Mouse (Mus musculus) G1E (cell line): ENCODE data around the gene Tomm6. TPM values are rescaled to one million over a fixed set of nuclear protein-coding genes. Genes with fewer than 3 reads are reported as not detected.

Experiments used
- ATAC-seq: 2 replicates; pipeline ENCODE4 v1.8.0; 2016; ENCODE audit warnings: mild to moderate bottlenecking; ENCODE audit not compliant: insufficient number of reproducible peaks, poor library complexity, low FRiP score, severe bottlenecking; ENCODE audit errors: extremely low read depth
- DNase-seq: peaks from one replicate; pipeline ENCODE4 v3.0.0; 2012; ENCODE audit warnings: low spot score
- H3K27me3 ChIP-seq: 2 replicates; pipeline ENCODE4 v1.6.1; 2012; ENCODE audit warnings: mild to moderate bottlenecking, low read length, inconsistent platforms; ENCODE audit not compliant: insufficient read depth
- H3K36me3 ChIP-seq: replicated peaks from 2 replicates; pipeline ENCODE3; 2012; ENCODE audit warnings: mild to moderate bottlenecking, inconsistent platforms
- H3K4me1 ChIP-seq: 2 replicates; pipeline ENCODE4 v1.6.1; 2012; ENCODE audit warnings: low read depth, low read length, inconsistent platforms, mixed read lengths; ENCODE audit not compliant: insufficient read depth
- H3K4me3 ChIP-seq: 2 replicates; pipeline ENCODE4 v1.5.1; 2012; ENCODE audit warnings: low read depth, mild to moderate bottlenecking, inconsistent platforms, low read length, moderate library complexity, mixed read lengths
- H3K9me3 ChIP-seq: replicated peaks from 2 replicates; pipeline ENCODE4 v1.6.1; 2012; ENCODE audit warnings: inconsistent platforms
- CTCF ChIP-seq: IDR thresholded peaks from 2 replicates; pipeline ENCODE4 v1.5.1; 2012; ENCODE audit warnings: low read depth, low read length, inconsistent platforms, mixed read lengths
- GATA1 ChIP-seq: IDR thresholded peaks from 2 replicates; pipeline ENCODE4 v1.6.1; 2012; ENCODE audit warnings: borderline replicate concordance, low read length, inconsistent platforms, mixed read lengths
- GATA2 ChIP-seq: IDR thresholded peaks from 2 replicates; pipeline ENCODE4 v1.6.1; 2012; ENCODE audit warnings: low read depth, low read length, inconsistent platforms, borderline replicate concordance
- POLR2AphosphoS5 ChIP-seq: IDR thresholded peaks from 2 replicates; pipeline ENCODE4 v1.6.1; 2012; ENCODE audit warnings: low read depth, low read length, inconsistent platforms; ENCODE audit not compliant: insufficient replicate concordance
- TAL1 ChIP-seq: conservative IDR thresholded peaks from 2 replicates; pipeline ENCODE4 v1.6.1; 2012; ENCODE audit warnings: low read depth, low read length, inconsistent platforms, mixed read lengths
- polyA plus RNA-seq: library from polyadenylated mRNA; stranded (reverse); fragments of >175 nt; gene quantifications from 2 replicates; pipeline ENCODE4 v1.2.3, GENCODE M21; 2012
- total RNA-seq, 2 experiments: library from RNA; stranded (forward) in 1 of 2; stranded (reverse) in 1 of 2; fragments of 200-1000 nt in 1 of 2; fragments of >200 nt in 1 of 2; fragmentation: Nextera tagmentation in 1 of 2; gene quantifications; 2 replicates each; pipeline ENCODE4 v1.2.3; 2014 to 2017

The Tomm6 gene
- total and polyA plus RNA-seq, 3 experiments, result 69.9 to 343 (median 272) TPM

GRCm38 (mm10) chr17:47648966-47649365 is 39.2 kb downstream of the Tomm6 start:
- no peak for DNase-seq
- Histone ChIP-seq H3K36me3 (peaks cover 27% of the 10 kb centered on the region), H3K4me3 (no peak overlapping the region), H3K9me3 (no peaks in the 10 kb centered on the region), H3K27me3 (no peaks in the 10 kb centered on the region), H3K4me1 (no peaks in the 10 kb centered on the region; the same call in 1 of the 2 replicates)
- TF ChIP-seq GATA2 (no peak), GATA1 (no peak), POLR2AphosphoS5 (no peak), TAL1 (no peak), CTCF (no peak)
- no peak for ATAC-seq

- Histone ChIP-seq H3K4me3 (no peak overlapping the region), H3K4me1 (no peaks in the 10 kb centered on the region; the same call in 1 of the 2 replicates), H3K27me3 (no peaks in the 10 kb centered on the region), H3K36me3 (peaks cover 22% of the 10 kb centered on the region), H3K9me3 (no peaks in the 10 kb centered on the region)
- peak; percentile 6 for DNase-seq
- ATAC-seq, result peak; percentile 54
- peak; percentile 39 for TF ChIP-seq CTCF
- TF ChIP-seq TAL1, result no peak
Measured at GRCm38 (mm10) chr17:47646683-47647082, 41.5 kb downstream of the Tomm6 start.

- TF ChIP-seq GATA2 (no peak), POLR2AphosphoS5 (no peak), GATA1 (no peak), CTCF (no peak), TAL1 (no peak)
- H3K9me3 ChIP-seq, result no peaks in the 10 kb centered on the region
- ATAC-seq (no peak), DNase-seq (no peak)
- peaks cover 10% of the 10 kb centered on the region for H3K36me3 ChIP-seq
- no peaks in the 10 kb centered on the region; the same call in 1 of the 2 replicates for H3K4me1 ChIP-seq
- H3K4me3 ChIP-seq, result no peak overlapping the region
- H3K27me3 ChIP-seq, result no peaks in the 10 kb centered on the region
Measured at GRCm38 (mm10) chr17:47642992-47643391, 45.2 kb downstream of the Tomm6 start.

Other genes with a start within 250 kb of the Tomm6 start
- 29.1 and 31.1 TPM in 2 replicates for gene Taf8, start 186.1 kb downstream of the Tomm6 start, total RNA-seq (2014; fragmentation: Nextera tagmentation)
- gene Taf8, start 186.1 kb downstream of the Tomm6 start, total RNA-seq (2017), result 39.8 and 47.0 TPM in 2 replicates
- gene Taf8, start 186.1 kb downstream of the Tomm6 start, polyA plus RNA-seq, result 22.3 and 22.4 TPM in 2 replicates
- gene Ccnd3, start 183.3 kb downstream of the Tomm6 start, total RNA-seq (2014; fragmentation: Nextera tagmentation), result 229 and 238 TPM in 2 replicates
- gene Ccnd3, start 183.3 kb downstream of the Tomm6 start, total RNA-seq (2017), result 134 and 143 TPM in 2 replicates
- gene Ccnd3, start 183.3 kb downstream of the Tomm6 start, polyA plus RNA-seq, result 426 and 439 TPM in 2 replicates
- 8.1 and 11.8 TPM in 2 replicates for gene Bysl, start 76.9 kb downstream of the Tomm6 start, total RNA-seq (2014; fragmentation: Nextera tagmentation)
- 11.3 and 11.9 TPM in 2 replicates for gene Bysl, start 76.9 kb downstream of the Tomm6 start, total RNA-seq (2017)
- 35.2 and 44.0 TPM in 2 replicates for gene Bysl, start 76.9 kb downstream of the Tomm6 start, polyA plus RNA-seq
- gene Med20, start 76.8 kb downstream of the Tomm6 start, total RNA-seq (2014; fragmentation: Nextera tagmentation), result 36.4 and 38.8 TPM in 2 replicates
- 59.8 and 60.8 TPM in 2 replicates for gene Med20, start 76.8 kb downstream of the Tomm6 start, total RNA-seq (2017)
- gene Med20, start 76.8 kb downstream of the Tomm6 start, polyA plus RNA-seq, result 6.0 and 9.9 TPM in 2 replicates
- 2.7 and 9.6 TPM in 2 replicates for gene Gm20517, start 76.8 kb downstream of the Tomm6 start, total RNA-seq (2014; fragmentation: Nextera tagmentation)
- 1.2 and 2.0 TPM in 2 replicates for gene Gm20517, start 76.8 kb downstream of the Tomm6 start, total RNA-seq (2017)
- gene Gm20517, start 76.8 kb downstream of the Tomm6 start, polyA plus RNA-seq, result 0.05 TPM in 1 of 2 replicates, not detected in the other
- 16.0 and 41.7 TPM in 2 replicates for gene Usp49, start 57.7 kb downstream of the Tomm6 start, total RNA-seq (2014; fragmentation: Nextera tagmentation)
- gene Usp49, start 57.7 kb downstream of the Tomm6 start, total RNA-seq (2017), result 5.3 and 6.0 TPM in 2 replicates
- 15.6 and 16.4 TPM in 2 replicates for gene Usp49, start 57.7 kb downstream of the Tomm6 start, polyA plus RNA-seq
- gene Frs3, start 644 bp upstream of the Tomm6 start, total RNA-seq (2014; fragmentation: Nextera tagmentation), result 1.5 and 2.1 TPM in 2 replicates
- gene Frs3, start 644 bp upstream of the Tomm6 start, total RNA-seq (2017), result 1.6 and 2.1 TPM in 2 replicates
- 2.0 and 3.0 TPM in 2 replicates for gene Frs3, start 644 bp upstream of the Tomm6 start, polyA plus RNA-seq
- not detected in 2 replicates for gene Gm21981, start 6.1 kb upstream of the Tomm6 start, total RNA-seq (2014; fragmentation: Nextera tagmentation)
- gene Gm21981, start 6.1 kb upstream of the Tomm6 start, total RNA-seq (2017), result 0.12 and 0.71 TPM in 2 replicates
- gene Gm21981, start 6.1 kb upstream of the Tomm6 start, polyA plus RNA-seq, result 0.21 and 0.44 TPM in 2 replicates
- not detected in 2 replicates for gene Prickle4, start 6.3 kb upstream of the Tomm6 start, total RNA-seq (2014; fragmentation: Nextera tagmentation)
- 1.2 TPM in 1 of 2 replicates, not detected in the other for gene Prickle4, start 6.3 kb upstream of the Tomm6 start, total RNA-seq (2017)
- 3.4 and 3.5 TPM in 2 replicates for gene Prickle4, start 6.3 kb upstream of the Tomm6 start, polyA plus RNA-seq
- gene Pgc, start 38.5 kb upstream of the Tomm6 start, total RNA-seq (2014; fragmentation: Nextera tagmentation), result not detected in 2 replicates
- not detected in 2 replicates for gene Pgc, start 38.5 kb upstream of the Tomm6 start, total RNA-seq (2017)
- not detected in 2 replicates for gene Pgc, start 38.5 kb upstream of the Tomm6 start, polyA plus RNA-seq
- 11.9 and 17.8 TPM in 2 replicates for gene Tfeb, start 48.6 kb upstream of the Tomm6 start, total RNA-seq (2014; fragmentation: Nextera tagmentation)
- gene Tfeb, start 48.6 kb upstream of the Tomm6 start, total RNA-seq (2017), result 10.7 and 11.6 TPM in 2 replicates
- gene Tfeb, start 48.6 kb upstream of the Tomm6 start, polyA plus RNA-seq, result 57.0 and 73.2 TPM in 2 replicates
- gene Mdfi, start 146.3 kb upstream of the Tomm6 start, total RNA-seq (2014; fragmentation: Nextera tagmentation), result not detected in 2 replicates
- 0.05 TPM in 1 of 2 replicates, not detected in the other for gene Mdfi, start 146.3 kb upstream of the Tomm6 start, total RNA-seq (2017)
- gene Mdfi, start 146.3 kb upstream of the Tomm6 start, polyA plus RNA-seq, result not detected in 2 replicates
- 20.2 and 21.6 TPM in 2 replicates for gene Foxp4, start 236.3 kb upstream of the Tomm6 start, total RNA-seq (2014; fragmentation: Nextera tagmentation)
- gene Foxp4, start 236.3 kb upstream of the Tomm6 start, total RNA-seq (2017), result 0.93 and 1.0 TPM in 2 replicates
- 54.1 and 64.6 TPM in 2 replicates for gene Foxp4, start 236.3 kb upstream of the Tomm6 start, polyA plus RNA-seq